Mouse (Mus musculus) ovary, postnatal 36 days (tissue): Measurements from ENCODE around the gene Colec11.
A peak's percentile ranks its signal among the peaks of the same experiment; 100 is the strongest.

Experiments used
- DNase-seq: peaks from one replicate; pipeline ENCODE4 v3.0.0; 2022; ENCODE audit warnings: low spot score, mixed read lengths

Colec11 gene

DNA sequence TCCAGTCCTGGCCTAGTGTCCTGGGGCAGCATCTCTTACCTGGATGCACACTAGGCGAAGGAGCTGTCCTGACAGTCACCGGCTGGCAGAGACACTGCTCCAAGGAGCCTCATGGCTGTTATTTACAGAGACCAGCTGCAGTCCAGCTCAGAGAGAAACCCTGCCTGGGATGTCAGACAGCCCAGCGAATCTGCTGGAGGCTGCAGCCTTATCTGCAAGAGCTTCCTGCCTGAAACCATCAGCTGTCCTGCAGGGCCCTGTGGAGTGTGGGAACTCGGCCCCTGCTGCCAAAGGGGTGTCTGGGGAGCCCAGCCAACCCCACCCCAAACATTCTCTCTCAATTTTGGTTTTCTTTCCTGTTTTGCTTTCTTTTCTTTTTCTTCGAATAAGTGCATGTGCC lies at the start of gene Colec11:
TSS of gene Colec11 (minus strand) at position 183 of the 400 bp plus-strand sequence.
- no peak for DNase-seq

DNA sequence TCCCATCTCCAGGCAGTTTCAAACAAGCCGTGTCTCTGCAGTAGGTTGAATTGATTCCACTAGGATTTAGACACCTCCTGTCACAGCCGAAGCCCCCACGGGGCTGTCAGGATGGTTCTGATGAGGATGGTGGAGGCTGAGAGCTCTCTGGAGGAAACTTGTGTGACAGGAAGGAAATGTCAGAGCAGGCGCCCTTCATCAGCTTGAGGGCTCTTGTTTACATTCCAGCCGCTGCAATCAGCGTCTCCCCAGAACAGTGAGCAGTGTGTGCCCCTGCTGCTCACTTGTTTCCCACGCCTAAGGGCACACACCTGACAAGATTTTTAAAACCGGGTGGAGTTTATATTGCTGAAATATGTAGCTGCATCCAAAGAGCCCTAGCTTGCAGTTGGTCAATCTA lies 44.1 kb upstream of the Colec11 start:
- DNase-seq = no peak

DNA sequence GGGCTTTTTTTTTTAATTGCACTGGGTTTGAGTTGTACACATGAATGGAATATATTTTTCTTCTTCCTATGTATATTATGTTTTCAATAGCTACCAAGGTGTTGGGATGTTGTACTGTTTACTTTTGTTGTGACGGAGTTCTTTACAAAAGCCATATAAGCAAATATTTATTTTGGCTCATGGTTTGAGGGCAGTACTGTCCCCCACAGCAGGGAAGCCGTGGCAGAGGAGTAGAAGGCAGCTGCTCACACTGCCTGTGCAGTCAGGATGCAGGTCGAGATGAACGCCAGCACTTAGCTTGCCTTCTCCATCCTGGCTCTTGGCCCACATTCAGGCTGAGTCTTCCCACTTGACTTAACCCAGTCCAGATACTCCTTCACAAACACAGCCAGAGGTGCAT lies 43.6 kb upstream of the Colec11 start:
- no peak for DNase-seq

DNA sequence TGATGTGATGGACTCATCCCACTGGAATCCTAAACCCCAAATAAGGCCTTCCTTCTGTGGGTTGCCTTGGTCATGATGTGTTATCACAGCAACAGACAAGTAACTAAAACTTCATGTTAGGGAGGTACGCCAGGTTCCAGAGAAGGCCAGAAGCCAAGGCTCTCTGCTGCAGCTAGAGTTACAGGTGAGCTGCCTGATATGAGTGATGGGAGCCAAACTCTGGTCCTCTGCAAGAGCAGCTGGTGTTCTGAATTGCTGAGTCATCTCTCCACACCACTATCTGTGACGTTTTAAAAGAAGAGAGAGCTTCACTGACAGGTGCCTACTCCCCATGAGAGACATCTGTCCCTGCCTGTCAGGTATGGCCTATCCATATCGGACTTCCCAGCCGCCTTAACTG lies 39.5 kb upstream of the Colec11 start:
- DNase-seq = no peak

DNA sequence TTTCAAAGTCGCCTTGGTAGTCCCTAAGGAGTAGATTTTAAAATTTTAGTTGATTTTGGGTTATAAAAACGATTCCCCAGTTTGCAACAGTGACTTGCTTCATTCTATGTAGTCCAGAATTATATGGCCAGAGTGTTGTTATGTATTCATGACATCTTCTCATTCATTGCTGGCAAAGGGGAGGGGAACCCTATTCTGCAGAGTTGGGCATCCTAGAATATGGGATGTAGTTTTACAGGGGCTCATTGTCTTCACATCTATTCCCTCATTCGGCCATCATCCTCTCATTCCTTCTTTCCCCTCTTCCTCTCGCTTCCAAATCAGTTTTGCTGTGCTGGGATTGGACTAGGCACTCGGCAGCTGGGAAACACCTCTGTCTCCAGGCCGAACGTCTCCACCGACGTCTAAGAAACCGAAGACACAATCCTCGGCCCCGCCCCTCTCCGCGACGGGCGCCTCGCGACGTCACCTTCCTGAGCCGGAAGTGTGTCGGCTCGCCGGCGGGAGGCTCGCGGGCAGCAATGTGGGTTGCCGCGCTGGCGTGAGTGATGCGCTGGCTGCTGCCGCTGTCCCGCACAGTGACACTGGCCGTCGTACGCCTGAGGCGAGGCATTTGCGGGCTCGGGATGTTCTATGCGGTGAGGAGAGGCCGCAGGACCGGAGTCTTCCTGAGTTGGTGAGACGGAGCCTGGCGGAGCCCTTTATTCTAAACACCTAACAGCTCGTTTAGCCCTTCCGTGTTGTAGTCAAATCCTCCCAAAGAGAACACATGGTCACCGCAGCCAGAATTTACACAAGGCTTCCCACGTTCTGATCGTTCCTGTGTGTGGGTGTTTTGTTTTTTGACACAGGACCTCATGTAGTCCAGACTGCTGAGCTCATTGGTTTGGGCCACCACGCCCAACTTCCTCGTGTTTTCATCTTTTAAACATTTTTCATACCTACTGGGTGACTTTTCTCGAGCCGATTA lies 26.2 kb upstream of the Colec11 start, which contains the start of gene Rnaseh1:
TSS of gene Rnaseh1 (plus strand) at position 462 of the 970 bp plus-strand sequence.
- DNase-seq = peak; percentile 88

DNA sequence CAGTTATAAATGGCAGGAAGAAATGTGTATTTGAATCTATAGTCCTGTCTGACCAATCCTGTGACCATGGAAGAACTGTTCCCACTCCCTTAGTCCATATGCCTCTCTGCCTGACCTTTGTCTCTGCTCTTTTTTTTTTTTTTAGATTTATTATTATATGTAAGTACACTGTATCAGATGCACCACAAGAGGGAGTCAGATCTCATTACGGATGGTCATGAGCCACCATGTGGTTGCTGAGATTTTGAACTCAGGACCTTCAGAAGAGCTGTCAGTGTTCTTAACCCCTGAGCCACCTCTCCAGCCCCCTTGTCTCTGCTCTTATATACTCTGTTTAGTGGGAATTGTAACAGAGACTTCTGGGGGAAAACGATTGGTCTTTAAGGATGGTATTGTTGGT lies 15.6 kb upstream of the Colec11 start:
- no peak for DNase-seq

DNA sequence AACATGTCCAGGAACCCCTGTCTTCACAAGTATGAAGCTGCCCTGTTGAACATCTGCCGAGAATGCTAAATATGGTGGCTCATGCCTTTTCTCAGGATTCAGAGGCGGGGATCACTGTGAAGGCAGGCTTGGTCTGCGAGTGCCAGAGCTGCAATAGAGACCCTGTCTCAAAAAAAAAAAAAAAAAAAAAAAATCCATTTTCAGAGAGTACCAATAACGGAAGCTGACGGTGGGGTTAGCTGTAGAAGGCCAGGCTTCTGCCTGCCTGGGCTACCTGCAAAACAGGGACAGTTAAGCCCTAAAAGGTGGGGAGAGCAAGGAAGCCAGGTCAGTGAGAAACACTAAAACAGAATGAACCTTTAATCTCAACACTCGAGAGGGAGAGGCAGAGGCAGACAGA lies 13.4 kb upstream of the Colec11 start:
- DNase-seq = no peak

DNA sequence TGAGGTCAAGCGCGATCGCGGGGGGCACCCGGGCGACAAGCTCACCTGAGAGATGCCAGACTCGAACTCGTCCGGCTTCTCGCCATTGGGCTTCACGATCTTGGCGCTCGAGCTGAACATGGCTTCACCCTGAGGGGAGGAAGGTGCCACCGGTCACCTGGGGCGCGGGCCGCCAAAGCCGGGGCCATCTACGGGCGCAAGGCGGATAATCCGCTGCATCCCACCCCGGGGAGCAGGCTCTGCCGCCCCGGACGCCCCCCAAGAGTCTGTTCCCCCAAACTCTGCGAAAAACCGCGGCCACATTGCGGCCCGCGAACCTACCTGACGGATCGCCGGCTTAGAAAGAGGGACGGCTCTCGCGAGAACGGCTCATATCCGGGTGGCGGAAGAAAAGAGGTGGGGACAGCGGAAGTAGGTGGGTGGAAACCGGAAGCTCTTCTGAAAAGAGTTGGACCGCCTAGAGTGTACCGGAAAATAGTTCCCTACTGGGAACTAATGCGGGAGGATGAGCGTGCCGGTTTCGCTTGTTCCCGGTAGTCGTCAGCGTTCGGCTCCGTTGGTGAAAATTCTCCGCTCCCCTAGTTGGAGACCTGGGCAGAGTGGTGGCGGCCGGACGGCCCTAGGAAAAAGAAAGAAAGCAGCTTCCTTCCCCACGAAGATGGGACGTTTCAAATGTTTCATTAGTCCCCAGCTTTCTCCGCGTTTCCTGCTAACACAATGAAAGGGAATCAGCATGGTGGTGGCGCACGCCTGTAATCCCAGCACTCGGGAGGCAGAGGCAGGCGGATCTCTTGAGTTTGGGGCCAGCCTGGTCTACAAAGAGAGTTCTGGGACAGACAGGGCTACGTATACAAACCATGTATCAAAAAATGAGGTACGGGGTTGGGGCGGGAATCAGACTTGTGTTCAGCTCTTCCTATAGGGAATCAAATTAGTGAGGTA lies 12.6 kb upstream of the Colec11 start, which contains the start of gene Rps7:
TSS of gene Rps7 (minus strand) at position 419 of the 942 bp plus-strand sequence.
- peak; percentile 88 for DNase-seq

DNA sequence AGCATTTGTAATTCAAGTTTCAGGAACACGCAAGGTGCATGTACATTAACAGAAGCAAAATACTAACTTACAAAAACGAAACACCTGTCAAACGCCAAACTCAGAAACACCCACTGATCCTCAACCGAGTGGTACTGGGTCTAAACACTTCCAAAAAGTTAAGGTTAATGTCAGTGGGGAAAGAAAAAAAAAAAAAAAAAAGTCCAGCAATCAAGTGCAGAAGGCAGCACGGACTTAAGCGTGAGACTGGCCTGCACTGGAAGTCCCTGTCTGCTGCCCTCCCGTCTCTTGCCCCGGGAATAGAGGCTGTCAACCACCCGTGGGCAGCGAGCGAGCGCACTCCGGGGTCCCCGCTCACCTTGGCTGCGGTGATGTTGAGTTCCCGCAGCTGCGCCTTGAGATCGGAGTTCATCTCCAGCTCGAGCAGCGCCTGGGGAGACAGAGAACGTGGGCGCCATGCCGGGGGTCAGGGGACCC lies 11.9 kb upstream of the Colec11 start:
- no peak for DNase-seq

DNA sequence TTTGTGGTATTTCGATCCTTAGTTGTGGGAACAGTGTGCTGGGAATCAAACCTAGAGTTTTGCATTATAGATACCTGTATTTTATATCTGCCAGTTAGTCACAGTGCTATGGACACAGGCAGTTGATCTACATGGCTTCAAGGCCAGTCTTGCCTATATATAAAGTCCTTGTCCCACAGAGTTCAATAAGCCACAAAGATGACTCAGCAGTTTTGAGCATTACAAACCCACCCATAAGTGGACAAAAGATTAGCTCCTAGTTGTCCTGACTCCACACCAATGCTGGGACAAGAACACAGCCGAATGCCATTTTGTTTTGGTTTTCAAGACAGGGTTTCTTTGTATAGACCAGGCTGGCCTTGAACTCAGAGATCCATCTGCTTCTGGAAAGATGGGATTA lies 5.3 kb upstream of the Colec11 start:
- no peak for DNase-seq

DNA sequence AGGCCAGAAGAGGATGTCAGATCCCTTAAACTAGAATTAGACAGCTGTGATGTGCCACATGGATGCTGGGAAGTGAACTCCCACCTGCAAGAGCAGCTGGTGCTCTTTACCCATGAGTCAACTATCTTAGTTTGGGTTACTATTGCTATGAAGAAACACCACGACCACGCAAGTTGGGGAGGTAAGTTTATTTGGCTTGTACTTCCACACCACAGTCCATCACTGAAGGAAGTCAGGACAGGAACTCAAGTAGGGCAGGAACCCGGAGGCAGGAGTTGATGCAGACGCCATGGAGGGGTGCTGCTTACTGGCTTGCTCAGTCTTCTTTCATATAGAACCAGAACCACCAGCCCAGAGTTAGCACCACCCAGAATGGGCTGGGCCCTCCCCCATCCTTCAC lies 3.9 kb upstream of the Colec11 start:
- no peak for DNase-seq

DNA sequence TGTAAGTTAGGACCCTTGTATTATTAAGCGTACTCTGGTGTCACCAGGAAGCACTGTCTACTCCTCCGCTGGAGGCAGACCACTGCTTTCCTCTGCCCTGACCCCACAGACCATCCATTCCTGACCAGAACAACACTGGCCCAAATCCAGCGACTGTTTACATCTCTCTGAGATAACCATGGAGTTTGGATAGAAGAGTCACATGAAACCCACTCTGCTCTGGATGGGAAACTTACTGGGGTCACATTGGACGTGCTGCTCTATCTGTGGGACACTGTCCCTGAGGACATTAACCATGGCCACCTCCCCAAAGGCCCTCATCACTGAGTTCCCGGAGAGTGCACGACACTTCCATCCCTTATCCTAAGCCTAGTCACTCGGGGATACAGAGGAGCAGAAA lies 2.2 kb upstream of the Colec11 start:
- DNase-seq = no peak

DNA sequence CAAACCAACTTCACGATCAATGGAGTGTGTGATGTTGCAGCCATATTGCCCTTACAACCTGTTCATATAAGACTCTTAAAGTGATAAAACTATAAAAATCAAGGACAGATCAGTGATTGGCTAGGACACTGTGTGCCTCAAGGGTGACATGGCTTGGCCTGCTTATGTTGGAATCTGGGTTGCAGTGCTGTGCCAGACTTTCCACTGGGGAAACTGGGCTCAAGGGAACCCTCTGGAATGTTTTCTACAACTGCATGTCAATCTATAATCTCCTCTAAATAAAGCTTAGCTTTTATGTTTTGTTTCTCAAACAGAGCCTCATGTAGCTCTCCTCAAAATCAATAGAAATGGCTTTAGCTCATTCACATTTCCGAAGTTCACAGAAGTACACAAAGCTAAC lies 1.1 kb upstream of the Colec11 start:
- DNase-seq = no peak

DNA sequence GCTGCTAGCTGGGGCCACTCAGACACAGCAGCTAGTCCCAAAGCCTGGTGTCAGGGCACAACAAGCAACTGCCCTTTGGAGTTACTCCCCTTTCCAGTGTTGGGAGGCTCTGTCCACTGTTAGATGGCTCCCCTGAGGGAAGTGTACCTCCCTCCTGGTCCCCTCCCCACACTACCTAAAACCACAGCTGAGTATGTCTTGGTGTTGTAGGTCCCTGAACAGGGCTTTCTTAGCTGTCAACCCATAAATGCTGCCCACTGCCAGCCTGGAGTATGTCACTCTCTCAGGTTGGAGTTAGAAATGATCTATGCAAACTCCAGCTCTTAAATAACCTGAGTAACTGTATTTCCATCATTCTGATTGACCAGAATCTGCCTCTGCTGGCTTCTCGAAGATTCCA lies 536 bp downstream of the Colec11 start:
- no peak for DNase-seq

DNA sequence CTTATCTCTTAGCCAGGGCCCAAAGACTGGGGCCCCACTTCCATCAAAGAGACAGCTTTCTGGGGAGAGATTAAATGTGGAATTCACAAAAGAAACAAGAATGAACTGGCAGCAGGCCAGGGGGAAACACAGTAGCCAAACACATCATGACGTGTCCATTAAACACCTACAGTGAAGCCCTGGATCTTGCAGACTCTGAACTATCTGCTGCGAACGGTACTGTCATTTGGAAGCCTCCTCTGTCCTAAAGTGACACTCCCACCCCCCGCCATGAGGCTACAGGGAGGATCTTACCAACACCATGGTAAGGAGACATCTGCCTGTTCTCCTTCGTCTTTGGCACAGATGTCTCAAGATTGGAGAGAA lies 1.0 kb downstream of the Colec11 start:
- no peak for DNase-seq

DNA sequence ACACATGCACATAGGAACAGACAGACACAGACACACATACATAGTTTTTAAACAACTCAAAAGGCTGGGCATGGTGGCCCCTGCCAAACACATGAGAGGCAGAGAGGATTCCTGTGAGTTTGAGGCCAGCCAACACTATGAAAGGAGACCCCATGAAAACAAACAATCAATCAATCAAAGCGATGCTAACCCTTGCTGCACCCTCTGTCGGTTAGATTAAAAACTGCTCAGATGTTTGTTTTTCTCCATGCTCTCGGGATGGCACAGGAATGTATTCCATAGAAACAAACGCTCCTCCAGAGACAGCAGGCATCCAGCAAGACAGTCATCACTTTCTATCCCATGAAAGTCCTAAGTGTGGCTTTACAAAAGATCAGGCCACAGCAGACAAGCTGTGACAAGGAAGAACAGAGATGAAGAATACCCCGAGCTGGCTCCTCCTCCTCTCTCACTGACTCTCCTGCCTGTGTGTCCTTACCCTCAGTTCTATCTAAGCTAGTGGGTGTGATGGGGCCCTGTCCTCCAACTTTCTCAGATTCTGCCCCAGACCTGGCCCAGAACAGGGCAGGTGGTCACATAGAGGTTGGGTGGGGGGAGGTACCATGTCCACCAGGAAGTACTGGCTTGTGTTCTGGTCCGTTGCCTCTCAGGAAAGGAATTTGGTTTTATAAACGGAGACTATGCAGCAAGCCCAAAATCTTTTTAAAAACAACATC lies 1.6 kb downstream of the Colec11 start:
- DNase-seq = no peak

DNA sequence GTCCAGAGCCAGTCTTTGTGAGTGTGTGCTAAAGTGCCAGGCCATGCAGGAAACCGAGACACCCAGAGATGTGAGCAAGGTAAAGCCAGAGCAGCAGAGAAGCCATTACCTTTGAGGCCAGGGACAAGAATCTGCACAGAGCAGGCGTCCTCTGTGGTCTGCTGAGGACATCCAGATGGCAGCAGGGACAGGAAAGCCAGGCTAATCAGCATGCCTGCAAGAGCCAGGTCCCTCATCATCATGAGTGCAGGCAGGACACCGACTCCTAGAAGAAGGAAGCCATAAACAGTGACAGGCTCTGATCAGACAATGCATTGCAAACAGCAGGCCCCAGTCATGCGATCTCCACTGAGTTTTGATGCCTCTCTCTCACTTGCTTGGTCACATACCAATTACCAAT lies 5.9 kb downstream of the Colec11 start:
- DNase-seq = no peak

DNA sequence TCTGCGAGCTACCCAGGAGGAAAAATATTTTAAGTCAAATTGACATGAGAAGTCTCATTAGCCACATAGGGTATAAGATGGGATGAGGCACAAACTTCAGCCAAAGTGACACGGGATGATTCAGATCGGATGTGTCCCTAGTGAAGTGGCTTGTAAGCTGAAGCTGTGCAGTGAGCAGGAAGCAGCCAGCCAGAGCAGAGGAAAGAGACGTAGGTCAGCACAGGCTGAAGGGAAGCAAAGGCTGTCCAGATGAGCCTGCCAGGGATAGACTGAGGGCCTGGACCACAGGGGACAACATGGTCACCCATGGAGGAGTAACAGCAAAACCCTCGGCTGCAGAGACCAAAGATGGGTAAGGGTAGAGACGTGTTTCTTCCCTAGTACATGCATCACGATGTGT lies 8.8 kb downstream of the Colec11 start:
- DNase-seq = no peak

DNA sequence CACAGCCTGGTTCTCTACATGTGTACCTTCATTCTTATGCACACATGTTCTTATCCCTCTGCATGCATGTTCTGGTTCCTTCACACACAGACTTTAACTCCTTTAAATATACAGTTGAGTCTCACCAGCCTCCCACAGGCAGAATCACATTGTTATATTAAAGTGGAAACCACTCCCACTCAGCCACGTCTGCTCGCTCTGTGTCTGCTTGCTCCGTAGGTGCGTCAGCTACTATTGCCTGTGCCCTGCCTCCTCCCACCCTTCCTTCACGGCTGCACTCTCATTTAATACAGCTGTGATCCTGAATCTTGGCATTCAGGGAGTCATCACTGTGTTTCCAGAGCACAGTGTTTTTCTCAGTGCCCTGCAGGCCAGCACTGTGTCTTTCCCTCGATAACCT lies 10.8 kb downstream of the Colec11 start:
- no peak for DNase-seq

DNA sequence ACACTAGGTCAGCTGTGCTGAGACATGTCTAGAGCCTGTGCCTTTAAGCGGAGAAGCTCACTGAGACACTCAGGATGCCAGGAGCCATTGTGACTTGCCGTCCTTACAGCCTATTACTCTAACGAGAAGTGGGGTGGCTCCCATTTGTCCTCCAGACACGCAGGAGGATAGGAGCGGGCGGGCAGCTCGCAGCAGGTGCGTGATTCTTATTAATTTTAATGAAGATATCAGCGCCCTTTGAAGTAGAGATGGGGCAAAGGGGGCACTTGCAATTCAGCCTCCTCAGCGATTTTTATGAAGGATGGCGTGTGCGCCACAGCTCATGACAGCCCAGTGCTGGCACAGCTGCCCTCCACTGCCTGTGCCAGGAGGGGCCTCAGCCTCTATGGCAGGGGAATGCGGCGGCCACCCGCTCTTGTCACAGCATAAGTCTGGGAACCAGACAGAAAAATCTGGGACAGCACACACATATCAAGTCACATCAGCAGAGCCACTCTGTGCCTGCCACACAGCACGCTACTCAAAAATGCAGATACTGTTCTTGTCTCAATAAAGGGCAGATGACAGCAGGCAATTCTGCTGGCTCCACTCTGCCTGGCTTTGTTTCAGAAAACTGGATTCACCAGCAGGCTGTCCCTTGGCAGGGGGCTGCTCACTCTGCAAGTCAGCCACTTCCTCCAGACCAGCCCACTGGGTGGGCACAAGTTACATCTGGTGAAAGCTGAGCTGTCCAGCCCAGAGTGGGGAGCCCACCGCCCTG lies 15.5 kb downstream of the Colec11 start:
- DNase-seq = no peak

DNA sequence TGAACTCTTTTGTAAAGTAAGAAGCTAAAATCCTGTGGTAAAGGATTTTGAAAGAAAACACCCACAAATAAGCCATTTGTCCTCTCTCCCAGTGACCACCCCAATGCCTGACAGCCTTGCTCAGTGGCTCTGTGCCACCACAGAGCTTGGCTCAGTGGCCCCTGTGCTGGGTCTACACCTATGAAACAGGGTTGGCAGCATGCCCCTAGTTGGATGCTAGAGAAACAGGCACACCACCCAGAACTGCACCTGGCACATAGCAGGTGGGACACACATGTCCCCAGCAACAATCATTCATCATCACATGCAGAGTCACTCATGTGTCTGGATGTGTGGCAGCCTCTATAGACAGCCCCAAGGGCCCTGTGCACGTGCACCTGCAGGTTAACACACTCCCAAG lies 19.7 kb downstream of the Colec11 start:
- DNase-seq = no peak
